Mouse (Mus musculus) small intestine, adult 2 months (tissue): ENCODE measurements around the gene Bcr. TPM values are rescaled to one million over a fixed set of nuclear protein-coding genes. Genes with fewer than 3 reads are reported as not detected.

Source experiments
- H3K27ac ChIP-seq: fragments of 200-500 bp; 2 replicates; pipeline ENCODE4 v1.5.1; 2012; ENCODE audit warnings: low read depth, low read length, control low read depth, inconsistent platforms; ENCODE audit not compliant: insufficient read depth
- H3K27me3 ChIP-seq: fragments of 200-500 bp; 2 replicates; pipeline ENCODE4 v1.6.1; 2012; ENCODE audit warnings: mild to moderate bottlenecking, moderate library complexity, low read length, inconsistent platforms; ENCODE audit not compliant: control insufficient read depth, insufficient read depth
- H3K36me3 ChIP-seq: fragments of 200-500 bp; 2 replicates; pipeline ENCODE4 v1.6.1; 2012; ENCODE audit warnings: mild to moderate bottlenecking, low read length, control low read depth, inconsistent platforms; ENCODE audit not compliant: control insufficient read depth, insufficient read depth
- H3K4me1 ChIP-seq: fragments of 200-500 bp; 2 replicates; pipeline ENCODE4 v1.6.1; 2012; ENCODE audit warnings: low read length, inconsistent platforms, mixed read lengths; ENCODE audit not compliant: control insufficient read depth, insufficient read depth, insufficient read length
- H3K4me3 ChIP-seq: fragments of 200-500 bp; 2 replicates; pipeline ENCODE4 v1.5.1; 2012; ENCODE audit warnings: low read depth, mild to moderate bottlenecking, control low read depth, inconsistent platforms, low read length, moderate library complexity
- CTCF ChIP-seq: fragments of 200-500 bp; IDR thresholded peaks from 2 replicates; pipeline ENCODE4 v1.5.1; 2012; ENCODE audit warnings: low read depth, mild to moderate bottlenecking, control low read depth, inconsistent platforms, low read length, moderate library complexity, mixed read lengths; ENCODE audit not compliant: insufficient replicate concordance, insufficient read length; ENCODE audit errors: extremely low read depth
- POLR2A ChIP-seq: fragments of 200-500 bp; IDR thresholded peaks from 2 replicates; pipeline ENCODE4 v1.6.1; 2012; ENCODE audit warnings: low read depth, mild to moderate bottlenecking, control low read depth, inconsistent platforms, low read length, moderate library complexity
- WGBS: fragments of 180-500 bp; shearing (Covaris S2); methylation state at CpG from one replicate; pipeline ENCODE4 v1.1.7; 2018; 5-methylcytosine and 5-hydroxymethylcytosine counted together
- polyA plus RNA-seq: library from polyadenylated mRNA; depleted of rRNA; stranded (reverse); fragments of >200 nt; gene quantifications from 2 replicates; pipeline ENCODE4 v1.2.3, GENCODE M21; 2012; rRNA removed

The Bcr gene
- polyA plus RNA-seq, 1 experiment: 46.9 TPM

- no peak overlapping the region for H3K4me3 ChIP-seq
- TF ChIP-seq CTCF (no peak), POLR2A (no peak)
- H3K36me3 ChIP-seq: peaks cover 31% of the 10 kb centered on the region
- H3K27ac ChIP-seq: peak overlapping the region; percentile 77; the same call in 1 of the 2 replicates
- peaks cover 23% of the 10 kb centered on the region for H3K4me1 ChIP-seq
- WGBS: 36% methylated on average over 4 of the region's 4 CpGs
- H3K27me3 ChIP-seq: no peaks in the 10 kb centered on the region
Observed at GRCm38 (mm10) chr10:75230572-75230971, 170.2 kb downstream of the Bcr start.

GRCm38 (mm10) chr10:75231876-75232275 is 171.5 kb downstream of the Bcr start:
- no peak overlapping the region for H3K4me3 ChIP-seq
- H3K4me1 ChIP-seq: peaks cover 23% of the 10 kb centered on the region
- no peaks in the 10 kb centered on the region for H3K27me3 ChIP-seq
- WGBS: 86% methylated on average over 1 of the region's 1 CpGs
- TF ChIP-seq CTCF (no peak), POLR2A (no peak)
- H3K27ac ChIP-seq: peak overlapping the region; percentile 66
- H3K36me3 ChIP-seq: peaks cover 35% of the 10 kb centered on the region

GRCm38 (mm10) chr10:75232612-75233155 is 172.3 kb downstream of the Bcr start:
- 0 out of 2 replicates have a peak overlapping the region, but pooled peaks have one; percentile 25 for H3K27ac ChIP-seq
- TF ChIP-seq CTCF (no peak), POLR2A (no peak)
- WGBS: 88% methylated on average over 4 of the region's 4 CpGs

GRCm38 (mm10) chr10:75233489-75233888 is 173.1 kb downstream of the Bcr start:
- Histone ChIP-seq H3K4me1 (peaks cover 23% of the 10 kb centered on the region), H3K36me3 (peaks cover 40% of the 10 kb centered on the region), H3K27me3 (no peaks in the 10 kb centered on the region), H3K27ac (no peak overlapping the region), H3K4me3 (no peak overlapping the region)
- 66% methylated on average over 2 of the region's 2 CpGs for WGBS
- TF ChIP-seq POLR2A (no peak), CTCF (no peak)

More at GRCm38 (mm10) chr10:75232612-75233155, 172.3 kb downstream of the Bcr start:
- no peaks in the 10 kb centered on the region for H3K27me3 ChIP-seq
- no peak overlapping the region for H3K4me3 ChIP-seq
- peaks cover 23% of the 10 kb centered on the region for H3K4me1 ChIP-seq
- peaks cover 36% of the 10 kb centered on the region for H3K36me3 ChIP-seq

Other genes starting within 250 kb of the Bcr start
- gene Gnaz, start 93.4 kb upstream of the Bcr start, polyA plus RNA-seq: 1.7 and 2.4 TPM in 2 replicates
- gene Rsph14, start 28.0 kb upstream of the Bcr start, polyA plus RNA-seq: not detected in 2 replicates
- 1.2 and 1.6 TPM in 2 replicates for gene Rab36, start 23.5 kb upstream of the Bcr start, polyA plus RNA-seq
- 16.2 and 48.2 TPM in 2 replicates for gene Specc1l, start 151.5 kb downstream of the Bcr start, polyA plus RNA-seq